Mouse (Mus musculus): ENCODE data around the gene Olfr437. TPM values are rescaled to one million over a fixed set of nuclear protein-coding genes. Genes with fewer than 3 reads are reported as not detected.
"Not testable (repeated sequence)": the region's sequence is repeated elsewhere in the genome, so short reads cannot be mapped to it uniquely, and the experiment has no call there.

The Olfr437 gene
- total RNA-seq (2021): not detected
- not detected in 2 replicates for polyA plus RNA-seq (2012; rRNA removed)
- long read RNA-seq: 0 reads

- DNase-seq: no peak
Observed at GRCm38 (mm10) chr6:43162982-43163381, at the start of gene Olfr437. Olfr437 (plus strand) TSS chr6:43163282.

- DNase-seq: not testable (repeated sequence)
Observed at GRCm38 (mm10) chr6:43146267-43146666, 16.8 kb upstream of the Olfr437 start, which contains the start of gene Olfr237-ps1. Olfr237-ps1 (plus strand) TSS chr6:43146567.

GRCm38 (mm10) chr6:43159502-43159901 is 3.6 kb upstream of the Olfr437 start:
- DNase-seq: no peak

- DNase-seq: no peak
Observed at GRCm38 (mm10) chr6:43167246-43167645, 4.2 kb downstream of the Olfr437 start.

GRCm38 (mm10) chr6:43171840-43172239 is 8.8 kb downstream of the Olfr437 start, which contains the start of gene Olfr13:
Olfr13 (plus strand) TSS chr6:43172140.
- DNase-seq: no peak

DNA sequence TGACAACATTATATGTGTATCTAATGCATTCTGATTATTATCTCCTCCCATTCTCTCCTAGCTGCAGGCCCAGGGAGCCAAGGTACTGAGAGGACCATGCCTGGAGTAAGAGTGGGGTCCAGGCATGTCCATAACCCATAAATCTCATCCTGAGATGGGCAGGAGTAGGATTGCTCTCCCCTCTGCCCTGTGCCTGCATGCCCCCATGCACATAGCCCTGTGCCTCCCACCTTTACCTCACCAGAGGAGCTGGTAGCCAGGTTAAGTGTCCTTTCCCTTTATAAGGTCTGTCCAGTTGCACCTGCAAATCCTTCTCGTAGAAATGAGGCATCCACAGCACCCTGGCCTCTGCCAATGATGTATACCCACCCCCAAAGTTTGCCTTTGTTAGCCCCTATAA is 15.0 kb downstream of the Olfr437 start:
- no peak for DNase-seq

GRCm38 (mm10) chr6:43178584-43179501 is 15.8 kb downstream of the Olfr437 start:
- no peak for DNase-seq

GRCm38 (mm10) chr6:43190986-43191385 is 27.9 kb downstream of the Olfr437 start:
- no peak for DNase-seq

DNA sequence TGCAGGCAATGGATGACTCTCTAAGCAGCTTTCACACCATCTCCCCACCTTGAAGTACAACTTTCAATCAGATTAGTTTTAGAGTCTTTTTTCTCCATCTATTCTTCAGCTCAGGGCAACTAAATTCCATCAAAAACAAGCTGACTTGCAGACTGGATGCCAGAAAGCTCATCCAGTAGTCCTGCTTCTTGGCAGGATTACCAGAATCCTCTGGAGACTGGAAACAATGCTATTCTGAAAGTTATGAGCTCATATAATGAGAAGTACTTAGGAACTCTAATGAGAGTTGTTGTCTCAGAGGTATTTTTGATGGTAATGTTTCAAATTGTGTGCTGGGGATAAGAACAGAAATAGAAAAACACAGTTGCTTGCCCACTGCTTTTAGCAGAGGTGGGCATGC is 33.7 kb downstream of the Olfr437 start, which contains the start of gene Olfr435:
Gene Olfr435 (plus strand): TSS at position 366 of the 400 bp plus-strand sequence.
- no peak for DNase-seq

GRCm38 (mm10) chr6:43198094-43198493 is 35.0 kb downstream of the Olfr437 start:
- DNase-seq: no peak

DNA sequence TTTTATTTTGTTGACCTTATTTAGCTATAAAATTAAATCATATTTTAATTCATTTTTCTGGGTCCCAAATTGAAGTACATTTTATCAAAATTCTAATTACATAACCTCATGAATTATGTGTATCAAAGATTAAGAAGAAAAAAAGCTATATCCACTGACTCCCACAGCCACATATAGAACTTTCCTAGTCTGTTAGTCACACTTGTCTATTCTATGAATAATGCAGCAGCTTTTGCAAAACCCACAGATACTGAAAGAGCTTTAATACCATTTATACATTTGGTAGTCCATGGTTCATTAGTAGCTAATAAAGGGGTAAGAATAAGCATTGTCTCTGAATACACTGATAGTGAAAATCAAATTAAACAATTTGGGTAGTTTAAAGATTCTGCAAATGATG is 39.7 kb downstream of the Olfr437 start:
- no peak for DNase-seq

GRCm38 (mm10) chr6:43205355-43205754 is 42.3 kb downstream of the Olfr437 start:
- no peak for DNase-seq

- not testable (repeated sequence) for DNase-seq
Observed at GRCm38 (mm10) chr6:43212873-43213272, 49.8 kb downstream of the Olfr437 start, which contains the start of gene Olfr434. Olfr434 (plus strand) TSS chr6:43213021.

Other genes with a start within 250 kb of the Olfr437 start
- not detected for gene Olfr446, start 241.9 kb upstream of the Olfr437 start, total RNA-seq (2021)
- gene Olfr446, start 241.9 kb upstream of the Olfr437 start, polyA plus RNA-seq (2012; rRNA removed): not detected in 2 replicates
- not detected for gene Olfr444, start 214.2 kb upstream of the Olfr437 start, total RNA-seq (2021)
- not detected in 2 replicates for gene Olfr444, start 214.2 kb upstream of the Olfr437 start, polyA plus RNA-seq (2012; rRNA removed)
- gene Olfr441, start 56.9 kb upstream of the Olfr437 start, total RNA-seq (2021): not detected
- gene Olfr441, start 56.9 kb upstream of the Olfr437 start, polyA plus RNA-seq (2012; rRNA removed): not detected in 2 replicates
- gene Olfr237-ps1, start 16.7 kb upstream of the Olfr437 start, total RNA-seq (2021): not detected
- not detected in 2 replicates for gene Olfr237-ps1, start 16.7 kb upstream of the Olfr437 start, polyA plus RNA-seq (2012; rRNA removed)
- gene Olfr13, start 8.9 kb downstream of the Olfr437 start, total RNA-seq (2021): not detected
- gene Olfr13, start 8.9 kb downstream of the Olfr437 start, polyA plus RNA-seq (2012; rRNA removed): not detected in 2 replicates
- not detected for gene Olfr435, start 33.9 kb downstream of the Olfr437 start, total RNA-seq (2021)
- not detected in 2 replicates for gene Olfr435, start 33.9 kb downstream of the Olfr437 start, polyA plus RNA-seq (2012; rRNA removed)
- gene Olfr434, start 49.7 kb downstream of the Olfr437 start, total RNA-seq (2021): not detected
- gene Olfr434, start 49.7 kb downstream of the Olfr437 start, polyA plus RNA-seq (2012; rRNA removed): not detected in 2 replicates
- not detected for gene Olfr47, start 68.2 kb downstream of the Olfr437 start, total RNA-seq (2021)
- not detected in 2 replicates for gene Olfr47, start 68.2 kb downstream of the Olfr437 start, polyA plus RNA-seq (2012; rRNA removed)
- gene Arhgef5, start 102.3 kb downstream of the Olfr437 start, total RNA-seq (2021): 10 to 100 TPM; 17.0 to 18.2 TPM
- gene Arhgef5, start 102.3 kb downstream of the Olfr437 start, polyA plus RNA-seq (2012; rRNA removed): 6.7 and 7.8 TPM in 2 replicates
- not detected for gene Nobox, start 146.3 kb downstream of the Olfr437 start, total RNA-seq (2021)
- gene Nobox, start 146.3 kb downstream of the Olfr437 start, polyA plus RNA-seq (2012; rRNA removed): 0.11 TPM in 1 of 2 replicates, not detected in the other